Comparison of ENCODE assay signal across 9 mouse cellular contexts in genomic region chr2:174463370-174463769, GRCm38 (mm10). TPM values are rescaled to one million over a fixed set of nuclear protein-coding genes. Genes with fewer than 3 reads are reported as not detected.
A peak's percentile ranks its signal among the peaks of the same experiment; 100 is the strongest.
DNase-seq lines count a peak whose midpoint lies in the region; ATAC-seq and TF ChIP-seq lines count a peak whose summit lies in the region.
"Had no signal": no experiment of that assay in that cellular context is flagged by ENCODE, and none has a peak within 500 bp of the region (broad histone marks: within the 10 kb centered on the region; RNA-seq: fewer than 3 reads in every experiment).

No protein-coding gene starts in this region.

- ATAC-seq in heart, embryonic 13.5 days (ENCODE audit: extremely low read depth, insufficient number of reproducible peaks, low FRiP score, low TSS enrichment) = 0 out of 2 replicates have a peak, but pooled peaks have one; percentile 12
- ATAC-seq in erythroid progenitor cell, adult 5-6 weeks (replicated peaks; ENCODE audit: low FRiP score, poor library complexity, severe bottlenecking) = 0 out of 2 replicates have a peak, but pooled peaks have one; percentile 20
- ATAC-seq in intestine, embryonic 16.5 days = peak; percentile 27
- peak; percentile 52 for ATAC-seq in midbrain, embryonic 16.5 days

- H3K36me3 ChIP-seq in heart, embryonic 13.5 days = peaks cover 67% of the 10 kb centered on the region
- peaks cover 73% of the 10 kb centered on the region for H3K36me3 ChIP-seq in E14TG2a.4 (ENCODE audit: insufficient read depth, low read length)
- H3K36me3 ChIP-seq in intestine, embryonic 16.5 days (ENCODE audit: control insufficient read depth, insufficient read depth, low read length) = peaks cover 15% of the 10 kb centered on the region; the same call in 1 of the 2 replicates
- H3K36me3 ChIP-seq in midbrain, embryonic 16.5 days (ENCODE audit: control insufficient read depth, insufficient read depth, low read length) = peaks cover 18% of the 10 kb centered on the region

- H3K9me3 ChIP-seq in heart, embryonic 13.5 days = no peaks in the 10 kb centered on the region
- H3K9me3 ChIP-seq in E14TG2a.4 (ENCODE audit: low read length) = no peaks in the 10 kb centered on the region
- H3K9me3 ChIP-seq in intestine, embryonic 16.5 days (ENCODE audit: control insufficient read depth, low read length) = no peaks in the 10 kb centered on the region
- H3K9me3 ChIP-seq in midbrain, embryonic 16.5 days (replicated peaks; ENCODE audit: control insufficient read depth, low read length, poor library complexity, severe bottlenecking) = no peaks in the 10 kb centered on the region

- H3K4me3 ChIP-seq in heart, embryonic 13.5 days = peak overlapping the region; percentile 73
- H3K4me3 ChIP-seq in E14TG2a.4 (replicated peaks; ENCODE audit: low read length) = peak overlapping the region; percentile 91
- H3K4me3 ChIP-seq in intestine, embryonic 16.5 days (ENCODE audit: low read length) = peak overlapping the region; percentile 74
- peak overlapping the region; percentile 79 for H3K4me3 ChIP-seq in midbrain, embryonic 16.5 days (ENCODE audit: low read depth, low read length)

- no peaks in the 10 kb centered on the region for H3K27me3 ChIP-seq in heart, embryonic 13.5 days (replicated peaks)
- no peaks in the 10 kb centered on the region for H3K27me3 ChIP-seq in E14TG2a.4 (ENCODE audit: insufficient read depth, low read length)
- H3K27me3 ChIP-seq in intestine, embryonic 16.5 days (replicated peaks; ENCODE audit: control insufficient read depth, insufficient read depth, low read length) = no peaks in the 10 kb centered on the region
- no peaks in the 10 kb centered on the region for H3K27me3 ChIP-seq in midbrain, embryonic 16.5 days (ENCODE audit: control insufficient read depth, insufficient read depth, low read depth, low read length)

- peak overlapping the region; percentile 84 for H3K4me2 ChIP-seq in heart, embryonic 13.5 days
- peak overlapping the region; percentile 83 for H3K4me2 ChIP-seq in intestine, embryonic 16.5 days (ENCODE audit: low read depth, low read length)
- peak overlapping the region; percentile 70 for H3K4me2 ChIP-seq in midbrain, embryonic 16.5 days (ENCODE audit: low read length)

- peak overlapping the region; percentile 88 for H3K9ac ChIP-seq in heart, embryonic 13.5 days
- H3K9ac ChIP-seq in intestine, embryonic 16.5 days (ENCODE audit: low read depth, low read length) = peak overlapping the region; percentile 84
- peak overlapping the region; percentile 87 for H3K9ac ChIP-seq in midbrain, embryonic 16.5 days (ENCODE audit: low read depth, low read length)

- no peak for DNase-seq in heart, postnatal 4 days
- DNase-seq in embryo, embryonic 10.5 days (ENCODE audit: low spot score) = no peak
- DNase-seq in adrenal gland, postnatal 10 days = no peak

- peak overlapping the region; percentile 79 for H3K27ac ChIP-seq in heart, embryonic 13.5 days (replicated peaks)
- peak overlapping the region; percentile 76 for H3K27ac ChIP-seq in intestine, embryonic 16.5 days (ENCODE audit: low read length)
- H3K27ac ChIP-seq in midbrain, embryonic 16.5 days (ENCODE audit: low read length) = peak overlapping the region; percentile 80

- H3K4me1 ChIP-seq in heart, embryonic 13.5 days = peaks cover 10% of the 10 kb centered on the region
- H3K4me1 ChIP-seq in E14TG2a.4 (replicated peaks; ENCODE audit: low read depth, low read length) = peaks cover 25% of the 10 kb centered on the region
- no peaks in the 10 kb centered on the region for H3K4me1 ChIP-seq in intestine, embryonic 16.5 days (ENCODE audit: control insufficient read depth, insufficient read depth, low read length)
- peaks cover 7% of the 10 kb centered on the region for H3K4me1 ChIP-seq in midbrain, embryonic 16.5 days (ENCODE audit: control insufficient read depth, insufficient read depth, low read length)

- TF ChIP-seq CTCF in E14TG2a.4 (conservative IDR thresholded peaks at IDR 0.05; ENCODE audit: low read length) = no peak

- 27% methylated on average over 10 of the region's 10 CpGs for WGBS in heart, embryonic 13.5 days
- 36% methylated on average over 10 of the region's 10 CpGs for WGBS in intestine, embryonic 16.5 days
- WGBS in midbrain, embryonic 16.5 days = 35% methylated on average over 10 of the region's 10 CpGs

RNA-seq across cellular contexts. Expression of gene Atp5e, which starts 0.5 kb away (rescaled TPM):
- polyA plus RNA-seq in heart, embryonic 13.5 days (2015; fragmentation: Nextera tagmentation; extraction: Ambion mirVana) = 1,102 and 1,120 TPM in 2 replicates
- total RNA-seq in heart, postnatal 4 days (2021) = 1,000 to 10,000 TPM in 1 of 2 experiments, 100 to 1,000 TPM in 1; 968 to 1,079 TPM
- total RNA-seq in erythroid progenitor cell, adult 5-6 weeks (2015; ENCODE audit: low replicate concordance) = 201 and 204 TPM in 2 replicates
- total RNA-seq in erythroid progenitor cell, adult 5-6 weeks (2017; ENCODE audit: low replicate concordance) = 130 and 183 TPM in 2 replicates
- polyA plus RNA-seq in intestine, embryonic 16.5 days (2015; fragmentation: Nextera tagmentation; extraction: Ambion mirVana) = 775 and 798 TPM in 2 replicates
- polyA plus RNA-seq in midbrain, embryonic 16.5 days (2015; fragmentation: Nextera tagmentation; extraction: Ambion mirVana) = 681 and 687 TPM in 2 replicates
- 100 to 1,000 TPM; 569 to 676 TPM for total RNA-seq in adrenal gland, postnatal 10 days (2021)

RNA-seq across cellular contexts. Expression of gene Prelid3b, which starts 9.5 kb away (rescaled TPM):
- 125 and 140 TPM in 2 replicates for polyA plus RNA-seq in heart, embryonic 13.5 days (2015; fragmentation: Nextera tagmentation; extraction: Ambion mirVana)
- total RNA-seq in heart, postnatal 4 days (2021) = 100 to 1,000 TPM in 1 of 2 experiments, 10 to 100 TPM in 1; 96.7 to 106 TPM
- 43.6 and 51.5 TPM in 2 replicates for total RNA-seq in erythroid progenitor cell, adult 5-6 weeks (2015; ENCODE audit: low replicate concordance)
- 86.8 and 131 TPM in 2 replicates for total RNA-seq in erythroid progenitor cell, adult 5-6 weeks (2017; ENCODE audit: low replicate concordance)
- polyA plus RNA-seq in intestine, embryonic 16.5 days (2015; fragmentation: Nextera tagmentation; extraction: Ambion mirVana) = 119 and 134 TPM in 2 replicates
- polyA plus RNA-seq in midbrain, embryonic 16.5 days (2015; fragmentation: Nextera tagmentation; extraction: Ambion mirVana) = 109 and 110 TPM in 2 replicates
- 100 to 1,000 TPM; 171 to 172 TPM for total RNA-seq in adrenal gland, postnatal 10 days (2021)

RNA-seq across cellular contexts. Expression of gene Tubb1, which starts 12.9 kb away (rescaled TPM):
- polyA plus RNA-seq in heart, embryonic 13.5 days (2015; fragmentation: Nextera tagmentation; extraction: Ambion mirVana) = 5.2 and 5.4 TPM in 2 replicates
- 1 to 10 TPM; 1.3 to 1.7 TPM for total RNA-seq in heart, postnatal 4 days (2021)
- total RNA-seq in erythroid progenitor cell, adult 5-6 weeks (2015; ENCODE audit: low replicate concordance) = 5.4 TPM in 1 of 2 replicates, not detected in the other
- total RNA-seq in erythroid progenitor cell, adult 5-6 weeks (2017; ENCODE audit: low replicate concordance) = 2.0 and 2.3 TPM in 2 replicates
- polyA plus RNA-seq in intestine, embryonic 16.5 days (2015; fragmentation: Nextera tagmentation; extraction: Ambion mirVana) = 1.1 and 1.4 TPM in 2 replicates
- 0.43 and 0.48 TPM in 2 replicates for polyA plus RNA-seq in midbrain, embryonic 16.5 days (2015; fragmentation: Nextera tagmentation; extraction: Ambion mirVana)
- 1 to 10 TPM; 1.0 to 1.3 TPM for total RNA-seq in adrenal gland, postnatal 10 days (2021)
- total RNA-seq: hematopoietic stem cell, adult 5-6 weeks had no signal

RNA-seq across cellular contexts. Expression of gene Ctsz, which starts 24.5 kb away (rescaled TPM):
- 118 and 126 TPM in 2 replicates for polyA plus RNA-seq in heart, embryonic 13.5 days (2015; fragmentation: Nextera tagmentation; extraction: Ambion mirVana)
- total RNA-seq in heart, postnatal 4 days (2021) = 10 to 100 TPM; 49.4 to 50.2 TPM
- total RNA-seq in erythroid progenitor cell, adult 5-6 weeks (2015; ENCODE audit: low replicate concordance) = 43.2 TPM in 2 replicates
- 33.8 and 34.8 TPM in 2 replicates for total RNA-seq in erythroid progenitor cell, adult 5-6 weeks (2017; ENCODE audit: low replicate concordance)
- 381 and 448 TPM in 2 replicates for polyA plus RNA-seq in intestine, embryonic 16.5 days (2015; fragmentation: Nextera tagmentation; extraction: Ambion mirVana)
- polyA plus RNA-seq in midbrain, embryonic 16.5 days (2015; fragmentation: Nextera tagmentation; extraction: Ambion mirVana) = 54.8 and 63.3 TPM in 2 replicates
- 100 to 1,000 TPM; 114 to 138 TPM for total RNA-seq in adrenal gland, postnatal 10 days (2021)

RNA-seq across cellular contexts. Expression of gene Nelfcd, which starts 47.8 kb away (rescaled TPM):
- polyA plus RNA-seq in heart, embryonic 13.5 days (2015; fragmentation: Nextera tagmentation; extraction: Ambion mirVana) = 78.4 and 82.0 TPM in 2 replicates
- 10 to 100 TPM; 50.5 to 56.3 TPM for total RNA-seq in heart, postnatal 4 days (2021)
- total RNA-seq in erythroid progenitor cell, adult 5-6 weeks (2015; ENCODE audit: low replicate concordance) = 88.0 and 149 TPM in 2 replicates
- total RNA-seq in erythroid progenitor cell, adult 5-6 weeks (2017; ENCODE audit: low replicate concordance) = 77.8 and 90.2 TPM in 2 replicates
- 72.5 and 81.3 TPM in 2 replicates for polyA plus RNA-seq in intestine, embryonic 16.5 days (2015; fragmentation: Nextera tagmentation; extraction: Ambion mirVana)
- polyA plus RNA-seq in midbrain, embryonic 16.5 days (2015; fragmentation: Nextera tagmentation; extraction: Ambion mirVana) = 108 TPM in 2 replicates
- total RNA-seq in adrenal gland, postnatal 10 days (2021) = 10 to 100 TPM; 55.1 to 62.2 TPM
